Mouse (Mus musculus): ENCODE measurements at regions not wholly inside any gene's neighbourhood (a gene's known extent, or its start where the extent isn't known, plus 50 kb on each side); places are given as distances from the start of the nearest gene placed in this dataset.
A peak's percentile ranks its signal among the peaks of the same experiment; 100 is the strongest.

- ATAC-seq (replicated peaks; ENCODE audit: low FRiP score, low TSS enrichment, poor library complexity, severe bottlenecking) = no peak
Observed at GRCm38 (mm10) chr11:86881710-86882109, 74.2 kb upstream of the Dhx40 start.

DNA sequence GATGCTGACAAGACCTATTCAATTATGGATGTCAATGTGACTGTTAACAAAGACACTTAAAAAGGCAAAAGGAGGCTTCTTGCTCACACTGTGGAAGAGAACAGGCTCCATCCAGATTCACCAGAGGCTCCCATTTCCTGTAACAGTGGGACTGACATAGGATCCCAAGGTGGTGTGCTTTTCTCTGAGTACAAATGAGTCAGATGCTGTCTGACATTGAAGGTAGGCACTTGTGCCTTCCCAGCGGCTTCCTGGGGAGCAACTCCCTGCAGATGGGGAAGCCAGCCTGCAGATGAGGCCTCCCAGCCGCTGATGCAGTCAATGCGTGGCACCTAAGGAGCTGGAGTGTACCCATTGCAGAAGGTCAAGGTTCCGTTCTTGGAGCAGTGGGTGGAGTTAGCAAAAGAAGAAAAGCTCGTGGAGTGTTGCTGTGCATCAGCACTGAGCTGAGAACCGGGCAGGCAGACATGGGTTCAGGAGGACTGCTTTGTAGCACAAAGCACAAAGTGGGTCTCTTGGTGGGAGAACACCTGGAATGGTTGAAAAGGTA is 71.9 kb upstream of the Dhx40 start:
- ATAC-seq (replicated peaks; ENCODE audit: low FRiP score, low TSS enrichment, poor library complexity, severe bottlenecking) = no peak

DNA sequence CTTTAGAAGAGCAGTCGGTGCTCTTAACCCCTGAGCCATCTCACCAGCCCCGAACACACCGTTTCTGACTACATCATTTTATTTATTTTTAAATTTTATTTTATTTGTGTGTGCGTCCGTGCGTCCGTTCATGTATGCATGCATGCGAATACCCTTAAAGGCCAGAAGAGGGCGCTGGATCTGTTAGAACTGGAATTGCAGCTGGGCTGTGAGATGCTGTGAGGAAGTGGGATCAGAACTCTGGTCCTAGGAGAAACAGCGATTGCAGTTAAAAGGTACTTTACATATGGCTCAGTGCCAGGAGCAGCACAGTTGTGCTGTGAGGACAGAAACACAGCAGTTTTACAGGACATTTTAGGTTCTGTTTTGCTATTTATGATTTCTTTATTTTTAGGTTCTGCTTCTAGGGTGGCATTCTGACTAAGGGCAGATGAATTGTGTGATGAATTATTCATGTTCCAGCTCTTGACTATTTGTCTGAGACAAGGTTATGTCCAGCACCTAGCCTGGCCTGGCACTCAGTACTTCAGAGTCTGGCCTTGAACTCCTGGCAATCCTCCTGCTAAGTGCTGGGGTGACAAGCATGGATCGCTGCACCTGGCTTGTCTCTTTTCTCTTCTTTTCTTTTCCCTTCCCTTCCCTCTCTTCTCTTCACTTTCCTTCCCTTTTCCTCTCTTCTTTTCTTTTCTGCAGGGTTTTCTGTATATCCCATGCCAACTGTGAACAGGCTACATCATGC is 71.0 kb upstream of the Dhx40 start:
- ATAC-seq (replicated peaks; ENCODE audit: low FRiP score, low TSS enrichment, poor library complexity, severe bottlenecking) = no peak

GRCm38 (mm10) chr11:86876509-86876908 is 69.0 kb upstream of the Dhx40 start:
- ATAC-seq (replicated peaks; ENCODE audit: low FRiP score, low TSS enrichment, poor library complexity, severe bottlenecking) = no peak

DNA sequence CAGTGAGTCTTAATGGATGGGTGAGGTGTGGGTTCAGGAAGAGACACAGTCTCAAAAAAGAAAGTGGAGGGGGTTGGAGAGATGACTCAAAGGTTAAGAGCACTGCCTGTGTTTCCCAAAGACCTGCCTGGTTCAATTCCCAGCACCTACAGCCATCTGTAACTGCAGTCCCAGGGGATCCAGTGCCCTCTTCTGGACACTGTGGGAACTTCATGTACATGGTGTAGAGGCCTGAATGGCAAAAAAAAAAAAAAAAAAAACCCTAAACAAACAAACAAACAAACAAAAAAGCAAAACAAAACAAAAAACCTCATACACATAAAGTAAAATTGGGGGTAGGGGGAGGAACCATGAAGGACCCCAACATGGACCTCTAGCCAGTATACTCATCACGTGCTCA is 68.2 kb upstream of the Dhx40 start:
- no peak for ATAC-seq (replicated peaks; ENCODE audit: low FRiP score, low TSS enrichment, poor library complexity, severe bottlenecking)

DNA sequence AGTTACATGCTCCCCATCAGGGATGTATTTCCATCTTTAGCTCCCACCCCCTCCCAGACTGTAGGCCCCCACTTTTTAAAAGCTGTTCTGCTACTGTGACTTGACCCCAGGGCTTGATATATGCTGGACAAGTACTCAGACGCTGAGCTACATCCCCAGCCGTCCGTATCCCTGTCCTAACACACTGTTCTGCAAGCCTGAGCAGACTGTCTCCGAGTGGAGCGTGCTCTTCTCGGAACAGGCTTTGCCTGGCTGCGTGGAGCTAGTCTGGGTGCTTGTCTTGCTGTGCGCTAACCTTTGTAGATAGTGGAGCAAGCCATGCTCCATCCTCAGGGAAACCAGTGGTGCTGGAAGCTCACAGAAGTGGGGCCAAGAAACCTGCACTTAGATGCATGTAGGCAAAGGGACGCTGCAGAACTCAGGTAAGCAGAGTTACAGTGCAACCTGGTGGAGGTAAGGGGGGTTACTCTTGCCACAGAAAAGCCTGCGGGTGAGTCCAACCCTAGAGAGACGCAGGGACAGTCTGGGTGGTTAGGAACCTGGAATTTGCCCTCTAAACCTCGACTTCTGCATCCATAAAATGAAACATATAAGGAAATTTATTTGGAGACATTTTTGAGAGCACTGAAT is 67.2 kb upstream of the Dhx40 start:
- no peak for ATAC-seq (replicated peaks; ENCODE audit: low FRiP score, low TSS enrichment, poor library complexity, severe bottlenecking)

- ATAC-seq (replicated peaks; ENCODE audit: low FRiP score, low TSS enrichment, poor library complexity, severe bottlenecking) = no peak
Observed at GRCm38 (mm10) chr11:86873406-86873700, 65.8 kb upstream of the Dhx40 start.

DNA sequence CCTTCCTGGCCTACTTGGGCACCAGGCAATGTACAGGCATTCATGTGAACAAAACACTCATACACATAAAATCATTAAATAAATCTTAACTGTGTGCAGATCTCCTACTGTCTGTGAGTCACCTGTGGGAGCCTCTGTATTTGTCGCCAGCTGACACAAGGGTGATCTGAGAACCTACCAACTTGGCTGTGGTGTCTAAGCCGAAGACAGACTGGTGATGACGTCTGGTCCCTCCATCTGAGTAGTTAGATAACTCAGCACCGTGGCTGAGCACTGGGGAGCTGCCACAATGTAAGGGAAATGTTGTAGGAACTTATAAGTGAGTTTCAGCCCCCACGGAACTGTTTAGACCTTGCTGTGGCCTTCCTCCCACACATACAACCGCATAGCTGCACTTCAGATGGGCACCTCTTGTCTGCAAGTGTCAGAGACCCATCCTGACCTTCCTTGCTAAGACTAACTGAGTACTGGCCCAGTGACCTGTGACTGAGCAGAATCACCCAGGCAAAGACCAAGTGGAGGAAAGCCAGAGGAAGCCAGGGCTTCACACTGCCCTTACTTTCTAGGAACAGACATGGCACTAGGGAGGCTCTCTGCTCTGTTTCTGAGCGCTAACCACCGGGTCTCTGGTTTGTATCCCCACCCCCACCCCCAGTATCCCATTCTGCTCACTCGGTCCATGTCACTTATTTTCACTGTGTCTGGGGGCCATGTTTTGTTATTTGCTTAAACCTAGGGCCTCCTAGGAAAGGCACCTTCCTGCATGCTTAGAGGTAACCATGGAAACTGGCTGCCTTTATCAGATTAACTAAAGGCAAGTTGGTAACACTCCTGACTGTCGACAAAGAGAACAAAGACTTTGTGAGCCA is 65.2 kb upstream of the Dhx40 start:
- peak; percentile 50; the same call in 1 of the 2 replicates for ATAC-seq (replicated peaks; ENCODE audit: low FRiP score, low TSS enrichment, poor library complexity, severe bottlenecking)

DNA sequence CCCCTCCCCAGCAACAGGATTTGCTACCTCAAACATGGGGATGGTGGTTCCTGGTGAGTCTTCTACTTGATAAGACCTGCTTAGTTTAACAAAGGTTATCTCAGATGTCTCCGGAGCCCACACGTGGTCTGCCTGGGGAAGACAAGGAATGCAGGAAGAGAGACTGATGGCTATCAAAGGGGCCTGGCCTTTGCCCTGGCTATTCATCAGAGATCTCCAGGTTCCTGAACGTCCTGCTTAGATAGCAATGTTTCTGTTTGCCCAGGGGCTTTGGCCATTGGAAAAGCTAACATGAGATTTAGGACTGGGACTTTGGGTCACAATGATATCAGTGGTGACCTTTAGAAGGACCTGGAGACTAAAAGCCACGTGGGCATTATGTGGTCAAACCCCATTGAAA is 64.2 kb upstream of the Dhx40 start:
- no peak for ATAC-seq (replicated peaks; ENCODE audit: low FRiP score, low TSS enrichment, poor library complexity, severe bottlenecking)

DNA sequence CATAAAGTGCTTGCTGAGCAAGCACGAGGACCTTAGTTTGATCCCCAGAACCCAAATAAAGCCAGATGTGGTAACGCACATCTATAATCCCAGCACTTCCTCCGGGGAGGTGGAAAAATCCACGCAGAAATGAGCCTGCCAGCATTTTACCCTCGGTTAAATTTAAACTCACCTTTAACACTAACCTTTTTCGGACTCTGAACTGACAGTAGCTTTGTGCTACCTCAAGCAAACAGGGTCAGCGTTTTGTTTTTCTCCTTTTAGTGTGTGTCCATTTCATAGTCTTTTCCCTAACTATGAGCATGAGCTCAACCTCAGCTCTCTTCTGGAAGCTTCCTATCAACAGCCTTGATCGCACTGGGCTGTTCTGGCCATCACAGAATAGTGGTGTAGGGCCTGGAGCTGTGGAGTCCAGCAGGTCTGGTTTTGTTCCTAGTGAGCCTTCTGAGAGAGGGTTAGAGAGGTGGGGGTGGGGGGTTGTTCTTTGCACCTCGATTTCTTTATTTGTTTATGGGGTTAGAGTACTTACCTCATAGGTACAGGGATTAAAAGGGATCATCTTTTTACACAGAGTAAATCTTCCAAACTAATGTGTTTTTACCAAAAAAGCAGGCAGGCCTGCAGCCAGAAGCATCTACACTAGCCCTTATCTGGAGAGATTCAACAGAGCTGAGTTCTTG is 63.1 kb upstream of the Dhx40 start:
- no peak for ATAC-seq (replicated peaks; ENCODE audit: low FRiP score, low TSS enrichment, poor library complexity, severe bottlenecking)

GRCm38 (mm10) chr11:86866931-86867330 is 59.4 kb upstream of the Dhx40 start:
- ATAC-seq (replicated peaks; ENCODE audit: low FRiP score, low TSS enrichment, poor library complexity, severe bottlenecking) = no peak

DNA sequence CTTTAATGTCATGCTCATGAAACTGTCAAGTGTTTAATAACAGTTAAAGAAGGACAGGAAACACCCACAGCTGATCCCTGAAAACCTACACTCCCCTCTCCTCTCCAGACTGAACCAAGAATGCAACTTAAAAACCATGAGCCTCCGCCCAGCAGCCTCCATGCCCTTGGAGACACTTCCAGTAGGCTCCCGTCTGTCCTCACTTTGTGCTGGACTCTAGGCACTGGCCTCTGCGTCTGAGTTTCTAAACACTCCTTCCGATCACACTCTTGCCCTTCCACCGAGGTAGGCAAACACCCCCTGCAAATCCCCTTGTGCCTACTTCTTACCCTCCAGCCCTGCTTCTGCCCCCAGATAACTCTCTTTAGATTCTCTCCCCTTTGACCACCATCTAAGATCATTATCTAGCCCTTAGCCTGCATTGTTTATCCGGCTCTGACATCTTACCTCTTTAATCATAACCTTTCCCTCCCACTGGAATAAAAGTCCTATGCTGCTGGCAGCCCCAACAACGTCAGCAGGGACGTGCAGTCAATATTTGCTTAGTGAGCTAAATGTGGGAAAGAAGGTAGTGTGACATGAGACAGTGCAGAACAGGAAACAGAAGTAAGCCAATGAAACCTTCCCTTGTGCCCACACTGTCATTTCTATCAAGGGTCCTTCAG is 52.5 kb upstream of the Dhx40 start:
- ATAC-seq (replicated peaks; ENCODE audit: low FRiP score, low TSS enrichment, poor library complexity, severe bottlenecking) = no peak

GRCm38 (mm10) chr11:86859236-86859817 is 51.8 kb upstream of the Dhx40 start:
- ATAC-seq (replicated peaks; ENCODE audit: low FRiP score, low TSS enrichment, poor library complexity, severe bottlenecking) = no peak

DNA sequence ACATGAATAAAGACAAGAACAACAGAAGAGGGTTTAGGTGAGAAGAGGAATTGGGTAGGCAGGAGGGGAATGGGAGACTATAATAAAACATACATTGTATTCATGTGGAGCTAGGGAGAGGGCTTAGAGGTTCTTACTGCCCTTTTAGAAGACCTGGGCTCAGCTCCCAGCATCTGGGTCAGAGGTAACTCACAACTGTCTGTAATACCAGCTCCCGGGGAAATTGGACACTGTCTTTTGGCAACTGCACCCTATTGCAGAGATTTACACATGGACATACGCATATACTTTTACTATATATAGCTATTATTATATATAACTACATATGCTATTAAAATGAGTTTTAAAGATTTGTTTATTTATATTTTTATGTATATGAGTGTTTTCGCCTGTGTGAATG is 50.7 kb upstream of the Dhx40 start:
- no peak for ATAC-seq (replicated peaks; ENCODE audit: low FRiP score, low TSS enrichment, poor library complexity, severe bottlenecking)
